Mouse (Mus musculus): Measurements from ENCODE around the gene Wasf1. TPM values are rescaled to one million over a fixed set of nuclear protein-coding genes. Genes with fewer than 3 reads are reported as not detected.

Gene Wasf1
- polyA plus RNA-seq, 1 experiment: 138 TPM

GRCm38 (mm10) chr10:40910811-40911210 lies 27.5 kb downstream of the Wasf1 start:
- H3K27ac ChIP-seq (ENCODE audit: insufficient read depth, low read length): no peak overlapping the region

GRCm38 (mm10) chr10:40915240-40915639 lies 32.0 kb downstream of the Wasf1 start:
- Histone ChIP-seq H3K4me1 (ENCODE audit: control insufficient read depth, insufficient read depth, low read length) (peaks cover 7% of the 10 kb centered on the region), H3K4me3 (ENCODE audit: insufficient read depth, low read length) (no peak overlapping the region), H3K27ac (ENCODE audit: insufficient read depth, low read length) (no peak overlapping the region)
- TF ChIP-seq CTCF (IDR thresholded peaks at IDR 0.05; ENCODE audit: extremely low read depth, insufficient read depth, low read length): no peak
- no peak for TF ChIP-seq POLR2A (IDR thresholded peaks at IDR 0.05; ENCODE audit: extremely low read depth, insufficient read depth, low read length)

More at GRCm38 (mm10) chr10:40910811-40911210, 27.5 kb downstream of the Wasf1 start:
- no peak for TF ChIP-seq CTCF (IDR thresholded peaks at IDR 0.05; ENCODE audit: extremely low read depth, insufficient read depth, low read length)
- TF ChIP-seq POLR2A (IDR thresholded peaks at IDR 0.05; ENCODE audit: extremely low read depth, insufficient read depth, low read length): no peak
- no peak overlapping the region for H3K4me3 ChIP-seq (ENCODE audit: insufficient read depth, low read length)
- peaks cover 7% of the 10 kb centered on the region for H3K4me1 ChIP-seq (ENCODE audit: control insufficient read depth, insufficient read depth, low read length)

GRCm38 (mm10) chr10:40918669-40919440 lies 35.6 kb downstream of the Wasf1 start:
- Histone ChIP-seq H3K4me1 (ENCODE audit: control insufficient read depth, insufficient read depth, low read length) (peaks cover 4% of the 10 kb centered on the region), H3K27ac (ENCODE audit: insufficient read depth, low read length) (no peak overlapping the region), H3K4me3 (ENCODE audit: insufficient read depth, low read length) (no peak overlapping the region)
- TF ChIP-seq POLR2A (IDR thresholded peaks at IDR 0.05; ENCODE audit: extremely low read depth, insufficient read depth, low read length) (no peak), CTCF (IDR thresholded peaks at IDR 0.05; ENCODE audit: extremely low read depth, insufficient read depth, low read length) (no peak)

GRCm38 (mm10) chr10:40919464-40919863 lies 36.2 kb downstream of the Wasf1 start:
- TF ChIP-seq POLR2A (IDR thresholded peaks at IDR 0.05; ENCODE audit: extremely low read depth, insufficient read depth, low read length) (no peak), CTCF (IDR thresholded peaks at IDR 0.05; ENCODE audit: extremely low read depth, insufficient read depth, low read length) (no peak)
- H3K27ac ChIP-seq (ENCODE audit: insufficient read depth, low read length): no peak overlapping the region
- peaks cover 4% of the 10 kb centered on the region for H3K4me1 ChIP-seq (ENCODE audit: control insufficient read depth, insufficient read depth, low read length)
- no peak overlapping the region for H3K4me3 ChIP-seq (ENCODE audit: insufficient read depth, low read length)

- no peak overlapping the region for H3K4me3 ChIP-seq (ENCODE audit: insufficient read depth, low read length)
- H3K4me1 ChIP-seq (ENCODE audit: control insufficient read depth, insufficient read depth, low read length): peaks cover 8% of the 10 kb centered on the region
- H3K27ac ChIP-seq (ENCODE audit: insufficient read depth, low read length): no peak overlapping the region
- TF ChIP-seq POLR2A (IDR thresholded peaks at IDR 0.05; ENCODE audit: extremely low read depth, insufficient read depth, low read length) (no peak), CTCF (IDR thresholded peaks at IDR 0.05; ENCODE audit: extremely low read depth, insufficient read depth, low read length) (no peak)
Measured at GRCm38 (mm10) chr10:40932995-40933394, 49.7 kb downstream of the Wasf1 start.

GRCm38 (mm10) chr10:40936160-40936726 lies 53.0 kb downstream of the Wasf1 start:
- Histone ChIP-seq H3K4me3 (ENCODE audit: insufficient read depth, low read length) (no peak overlapping the region), H3K4me1 (ENCODE audit: control insufficient read depth, insufficient read depth, low read length) (peaks cover 4% of the 10 kb centered on the region; the same call in 1 of the 2 replicates), H3K27ac (ENCODE audit: insufficient read depth, low read length) (no peak overlapping the region)
- TF ChIP-seq POLR2A (IDR thresholded peaks at IDR 0.05; ENCODE audit: extremely low read depth, insufficient read depth, low read length) (no peak), CTCF (IDR thresholded peaks at IDR 0.05; ENCODE audit: extremely low read depth, insufficient read depth, low read length) (no peak)

GRCm38 (mm10) chr10:40937569-40937968 lies 54.3 kb downstream of the Wasf1 start:
- no peak overlapping the region for H3K4me3 ChIP-seq (ENCODE audit: insufficient read depth, low read length)
- H3K27ac ChIP-seq (ENCODE audit: insufficient read depth, low read length): no peak overlapping the region
- TF ChIP-seq POLR2A (IDR thresholded peaks at IDR 0.05; ENCODE audit: extremely low read depth, insufficient read depth, low read length) (no peak), CTCF (IDR thresholded peaks at IDR 0.05; ENCODE audit: extremely low read depth, insufficient read depth, low read length) (no peak)
- H3K4me1 ChIP-seq (ENCODE audit: control insufficient read depth, insufficient read depth, low read length): 0 out of 2 replicates have a peak, but pooled peaks cover 3% of the 10 kb centered on the region

- Histone ChIP-seq H3K4me3 (ENCODE audit: insufficient read depth, low read length) (no peak overlapping the region), H3K4me1 (ENCODE audit: control insufficient read depth, insufficient read depth, low read length) (0 out of 2 replicates have a peak, but pooled peaks cover 4% of the 10 kb centered on the region), H3K27ac (ENCODE audit: insufficient read depth, low read length) (no peak overlapping the region)
- no peak for TF ChIP-seq POLR2A (IDR thresholded peaks at IDR 0.05; ENCODE audit: extremely low read depth, insufficient read depth, low read length)
- no peak for TF ChIP-seq CTCF (IDR thresholded peaks at IDR 0.05; ENCODE audit: extremely low read depth, insufficient read depth, low read length)
Measured at GRCm38 (mm10) chr10:40942688-40943087, 59.4 kb downstream of the Wasf1 start.

- H3K4me1 ChIP-seq (ENCODE audit: control insufficient read depth, insufficient read depth, low read length): peaks cover 2% of the 10 kb centered on the region; the same call in 1 of the 2 replicates
- no peak overlapping the region for H3K4me3 ChIP-seq (ENCODE audit: insufficient read depth, low read length)
- no peak overlapping the region for H3K27ac ChIP-seq (ENCODE audit: insufficient read depth, low read length)
- TF ChIP-seq POLR2A (IDR thresholded peaks at IDR 0.05; ENCODE audit: extremely low read depth, insufficient read depth, low read length) (no peak), CTCF (IDR thresholded peaks at IDR 0.05; ENCODE audit: extremely low read depth, insufficient read depth, low read length) (no peak)
Measured at GRCm38 (mm10) chr10:40950176-40950575, 66.9 kb downstream of the Wasf1 start.

GRCm38 (mm10) chr10:40956206-40956605 lies 72.9 kb downstream of the Wasf1 start:
- TF ChIP-seq CTCF (IDR thresholded peaks at IDR 0.05; ENCODE audit: extremely low read depth, insufficient read depth, low read length): no peak
- no peak for TF ChIP-seq POLR2A (IDR thresholded peaks at IDR 0.05; ENCODE audit: extremely low read depth, insufficient read depth, low read length)
- Histone ChIP-seq H3K4me3 (ENCODE audit: insufficient read depth, low read length) (no peak overlapping the region), H3K27ac (ENCODE audit: insufficient read depth, low read length) (no peak overlapping the region), H3K4me1 (ENCODE audit: control insufficient read depth, insufficient read depth, low read length) (peaks cover 2% of the 10 kb centered on the region)
